Mouse (Mus musculus) midbrain, postnatal 0 days (tissue): ENCODE results near the gene Tle2. TPM values are rescaled to one million over a fixed set of nuclear protein-coding genes. Genes with fewer than 3 reads are reported as not detected.

Experiments used
- ATAC-seq: fragments of 200-750 bp; cut with Nextera tagmentation; 2 replicates; pipeline ENCODE4 v1.8.0; 2017; ENCODE audit warnings: moderate number of reproducible peaks, mild to moderate bottlenecking, moderate TSS enrichment, moderate library complexity; ENCODE audit not compliant: low FRiP score
- DNase-seq: peaks from one replicate; pipeline ENCODE4 v3.0.0-alpha.2; 2015; ENCODE audit warnings: low spot score
- H3K27ac ChIP-seq: fragments of 300-500 bp; sonication (generic); 2 replicates; pipeline ENCODE4 v1.5.1; 2014; ENCODE audit warnings: low read depth, mild to moderate bottlenecking, low read length, mixed read lengths
- H3K27me3 ChIP-seq: fragments of 300-500 bp; sonication (generic); 2 replicates; pipeline ENCODE4 v1.6.1; 2014; ENCODE audit warnings: low read length, control low read depth, mixed read lengths; ENCODE audit not compliant: insufficient read depth
- H3K36me3 ChIP-seq: fragments of 300-500 bp; sonication (generic); 2 replicates; pipeline ENCODE4 v1.6.1; 2014; ENCODE audit warnings: low read length, control low read depth, mixed read lengths; ENCODE audit not compliant: insufficient read depth
- H3K4me1 ChIP-seq: fragments of 300-500 bp; sonication (generic); 2 replicates; pipeline ENCODE4 v1.6.1; 2014; ENCODE audit warnings: mild to moderate bottlenecking, control low read depth, antibody characterized with exemption, low read length, mixed read lengths; ENCODE audit not compliant: insufficient read depth
- H3K4me2 ChIP-seq: fragments of 300-500 bp; sonication (generic); 2 replicates; pipeline ENCODE4 v1.6.1; 2014; ENCODE audit warnings: low read depth, mild to moderate bottlenecking, low read length, mixed read lengths; ENCODE audit not compliant: poor library complexity, severe bottlenecking
- H3K4me3 ChIP-seq: fragments of 300-500 bp; sonication (generic); 2 replicates; pipeline ENCODE4 v1.5.1; 2014; ENCODE audit warnings: low read depth, mild to moderate bottlenecking, low read length, moderate library complexity
- H3K9ac ChIP-seq: fragments of 300-500 bp; sonication (generic); replicated peaks from 2 replicates; pipeline ENCODE4 v1.6.1; 2014; ENCODE audit warnings: mild to moderate bottlenecking, low read length, moderate library complexity, mixed read lengths; ENCODE audit not compliant: poor library complexity, severe bottlenecking
- H3K9me3 ChIP-seq: fragments of 300-500 bp; sonication (generic); 2 replicates; pipeline ENCODE4 v1.6.1; 2016; ENCODE audit warnings: low read length, control low read depth
- CTCF ChIP-seq: IDR thresholded peaks from 2 replicates; pipeline ENCODE4 v1.5.1; 2016; ENCODE audit warnings: antibody characterized with exemption, mild to moderate bottlenecking
- WGBS: fragments of 180-500 bp; shearing (Covaris S2); extraction: QIAGEN DNeasy Blood & Tissue Kit; methylation state at CpG from one replicate; pipeline ENCODE4 v1.1.7; 2014; 5-methylcytosine and 5-hydroxymethylcytosine counted together
- polyA plus RNA-seq: library from polyadenylated mRNA; unstranded; fragments of >200 nt; fragmentation: Nextera tagmentation; extraction: Ambion mirVana; gene quantifications from 2 replicates; pipeline ENCODE4 v1.2.1, GENCODE M21; 2015
- total RNA-seq: library from RNA; depleted of rRNA; stranded (reverse); fragments of >200 nt; gene quantifications from 2 replicates; pipeline ENCODE4 v1.2.3, GENCODE M21; 2014

Gene Tle2
- total and polyA plus RNA-seq, 2 experiments from 2014 or later, result 31.2 to 57.3 TPM

GRCm38 (mm10) chr10:81598342-81598741 lies 24.0 kb downstream of the Tle2 start:
- ATAC-seq (no peak), DNase-seq (no peak)
- Histone ChIP-seq H3K4me2 (no peak overlapping the region), H3K9me3 (no peaks in the 10 kb centered on the region), H3K4me1 (peaks cover 21% of the 10 kb centered on the region; the same call in 1 of the 2 replicates), H3K4me3 (no peak overlapping the region), H3K27me3 (peaks cover 18% of the 10 kb centered on the region), H3K27ac (no peak overlapping the region), H3K36me3 (no peaks in the 10 kb centered on the region), H3K9ac (no peak overlapping the region)
- 45% methylated on average over 3 of the region's 3 CpGs for WGBS
- no peak for TF ChIP-seq CTCF

DNA sequence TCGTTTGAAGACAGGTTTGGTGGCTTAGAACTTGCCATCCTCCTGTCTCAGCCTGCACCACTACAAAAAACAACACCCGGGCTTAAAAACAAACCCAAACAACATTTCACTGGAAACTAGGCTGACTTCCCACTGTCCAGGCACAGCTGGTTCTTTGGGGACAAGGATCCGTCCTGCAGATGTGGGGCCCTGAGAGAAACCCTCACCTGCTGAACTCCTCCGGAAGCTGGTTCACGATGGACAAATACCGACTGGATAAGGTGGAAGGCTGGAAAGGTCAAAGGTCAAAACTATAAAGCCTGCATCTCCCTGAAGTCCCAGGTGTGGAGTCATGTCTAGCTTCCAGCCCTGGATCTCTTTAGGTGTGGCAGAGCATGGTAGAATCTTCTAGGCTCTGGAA lies 24.5 kb downstream of the Tle2 start:
- DNase-seq (no peak), ATAC-seq (no peak)
- H3K9me3 ChIP-seq, result no peaks in the 10 kb centered on the region
- TF ChIP-seq CTCF, result no peak
- H3K36me3 ChIP-seq, result no peaks in the 10 kb centered on the region
- 72% methylated on average over 6 of the region's 6 CpGs for WGBS
- no peak overlapping the region for H3K4me2 ChIP-seq
- H3K27me3 ChIP-seq, result peaks cover 17% of the 10 kb centered on the region; the same call in 1 of the 2 replicates
- H3K4me1 ChIP-seq, result peaks cover 21% of the 10 kb centered on the region; the same call in 1 of the 2 replicates
- no peak overlapping the region for H3K9ac ChIP-seq
- H3K27ac ChIP-seq, result no peak overlapping the region
- no peak overlapping the region for H3K4me3 ChIP-seq

DNA sequence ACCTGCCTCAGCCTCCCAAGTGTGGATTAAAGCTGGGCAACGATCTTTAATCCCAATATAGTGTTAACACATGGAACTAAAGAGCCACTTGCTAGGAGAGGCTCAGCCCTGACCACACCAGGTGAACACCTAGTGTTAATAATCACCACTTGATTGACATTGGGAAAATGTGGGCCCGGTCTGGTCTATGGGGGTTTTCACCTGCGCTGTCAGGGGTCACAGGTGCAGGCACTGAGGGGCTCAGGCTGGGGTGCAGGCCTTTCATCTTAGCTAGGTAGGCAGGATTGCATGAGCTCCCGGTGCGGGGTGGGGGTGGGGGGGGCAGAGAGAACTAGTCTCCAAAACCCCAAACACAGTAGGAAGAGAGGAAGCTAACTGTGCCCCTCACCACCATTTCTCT lies 25.3 kb downstream of the Tle2 start:
- peaks cover 11% of the 10 kb centered on the region; the same call in 1 of the 2 replicates for H3K27me3 ChIP-seq
- no peak for ATAC-seq
- H3K4me3 ChIP-seq, result no peak overlapping the region
- no peak overlapping the region for H3K27ac ChIP-seq
- TF ChIP-seq CTCF, result no peak
- no peaks in the 10 kb centered on the region for H3K36me3 ChIP-seq
- no peak overlapping the region for H3K4me2 ChIP-seq
- WGBS, result 81% methylated on average over 5 of the region's 5 CpGs
- H3K9me3 ChIP-seq, result no peaks in the 10 kb centered on the region
- H3K4me1 ChIP-seq, result peaks cover 22% of the 10 kb centered on the region; the same call in 1 of the 2 replicates
- no peak overlapping the region for H3K9ac ChIP-seq
- no peak for DNase-seq

DNA sequence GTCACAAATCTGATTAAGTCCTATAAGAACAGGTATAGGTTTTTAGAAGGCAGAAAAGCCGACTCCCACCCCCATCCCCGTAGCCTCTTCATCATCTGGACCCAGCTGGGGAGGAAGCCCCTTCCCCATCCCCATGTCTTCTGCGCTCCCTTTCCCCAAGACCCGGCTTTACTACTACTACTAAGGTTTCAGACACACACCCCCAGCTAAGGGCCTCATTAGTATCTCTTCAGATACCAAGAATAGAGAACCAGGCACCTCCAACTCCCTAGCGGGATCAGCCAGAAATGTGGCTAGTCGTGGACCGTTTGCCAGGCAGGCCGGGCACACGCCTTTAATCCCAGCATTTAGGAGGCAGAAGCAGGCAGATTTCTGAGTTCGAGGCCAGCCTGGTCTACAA lies 25.7 kb downstream of the Tle2 start:
- WGBS, result 54% methylated on average over 10 of the region's 10 CpGs
- no peak for ATAC-seq

GRCm38 (mm10) chr10:81600738-81601203 lies 26.4 kb downstream of the Tle2 start, which contains the start of gene Tle6:
Tle6 (minus strand) TSS chr10:81601073.
- no peak for TF ChIP-seq CTCF
- no peak within 1 kb of the TSS for H3K27ac ChIP-seq
- H3K4me2 ChIP-seq, result peak within 1 kb of the TSS; percentile 81
- peak within 1 kb of the TSS; percentile 29 for H3K4me3 ChIP-seq
- H3K27me3 ChIP-seq, result peaks cover 3% of the 10 kb centered on the region; the same call in 1 of the 2 replicates
- peaks cover 19% of the 10 kb centered on the region; the same call in 1 of the 2 replicates for H3K4me1 ChIP-seq
- no peaks in the 10 kb centered on the region for H3K36me3 ChIP-seq
- ATAC-seq (peak; percentile 76), DNase-seq (peak; percentile 97)
- no peaks in the 10 kb centered on the region for H3K9me3 ChIP-seq
- WGBS, result under 1% methylated on average over 25 of the region's 28 CpGs
- no peak within 1 kb of the TSS for H3K9ac ChIP-seq

More for the DNA sequence above, 25.7 kb downstream of the Tle2 start:
- no peak overlapping the region for H3K27ac ChIP-seq
- H3K4me3 ChIP-seq, result no peak overlapping the region
- no peaks in the 10 kb centered on the region for H3K36me3 ChIP-seq
- H3K4me1 ChIP-seq, result peaks cover 25% of the 10 kb centered on the region; the same call in 1 of the 2 replicates
- no peak overlapping the region for H3K9ac ChIP-seq
- H3K27me3 ChIP-seq, result peaks cover 7% of the 10 kb centered on the region; the same call in 1 of the 2 replicates
- H3K9me3 ChIP-seq, result no peaks in the 10 kb centered on the region
- H3K4me2 ChIP-seq, result no peak overlapping the region
- no peak for DNase-seq
- no peak for TF ChIP-seq CTCF

DNA sequence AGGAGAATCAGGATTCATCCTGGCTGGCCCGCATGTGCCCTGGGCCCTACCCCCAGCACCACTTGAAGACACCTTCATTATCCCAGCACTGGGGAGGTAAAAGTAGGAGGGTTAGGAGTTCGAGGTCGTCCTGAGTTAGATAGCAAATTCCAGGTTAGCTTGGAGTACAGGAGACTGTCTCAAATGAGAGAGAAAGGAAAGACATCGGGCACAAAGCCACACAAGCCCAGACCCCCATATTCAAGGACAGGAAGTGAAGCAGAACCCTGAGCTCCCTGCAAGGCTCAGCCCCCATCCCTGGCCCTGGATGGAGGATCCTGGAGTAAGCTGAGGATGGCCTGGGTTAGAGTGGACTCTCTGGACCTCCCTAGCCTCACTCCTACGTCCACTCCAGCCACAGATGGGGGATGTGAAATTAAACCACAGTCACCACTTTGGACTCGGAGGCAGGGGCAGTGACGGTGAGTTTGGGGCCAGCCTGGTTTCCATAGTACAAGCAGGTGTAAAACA lies 27.1 kb downstream of the Tle2 start:
- no peak for DNase-seq
- Histone ChIP-seq H3K4me3 (no peak overlapping the region), H3K9ac (no peak overlapping the region), H3K4me1 (peaks cover 15% of the 10 kb centered on the region; the same call in 1 of the 2 replicates), H3K36me3 (no peaks in the 10 kb centered on the region), H3K9me3 (no peaks in the 10 kb centered on the region), H3K27me3 (peaks cover 3% of the 10 kb centered on the region; the same call in 1 of the 2 replicates), H3K4me2 (peak overlapping the region; percentile 81), H3K27ac (no peak overlapping the region)
- ATAC-seq, result no peak
- WGBS, result 12% methylated on average over 7 of the region's 7 CpGs
- TF ChIP-seq CTCF, result no peak
